Comparison of ENCODE assay signal across 10 mouse cellular contexts in the genomic region with DNA sequence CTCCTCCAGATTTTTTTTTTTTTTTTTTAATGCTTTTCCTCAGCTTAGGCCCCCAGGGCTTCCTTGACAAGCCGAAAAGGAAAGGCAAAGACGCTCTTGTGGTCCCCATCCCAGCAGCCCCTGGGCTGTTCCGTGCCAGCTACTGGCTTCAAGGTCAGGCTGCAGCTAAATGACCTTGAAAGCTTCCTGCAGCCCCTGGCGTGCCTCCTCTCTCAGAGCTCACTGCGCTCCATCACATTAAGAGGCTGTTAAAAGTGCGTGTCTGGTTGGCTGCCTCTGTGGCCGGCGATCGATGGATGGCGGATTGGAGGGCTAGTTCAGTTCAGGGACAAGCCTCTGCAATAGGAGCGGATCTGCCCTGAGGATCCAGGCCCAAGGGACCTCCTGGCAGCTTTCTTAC.
A peak's percentile ranks its signal among the peaks of the same experiment; 100 is the strongest.
DNase-seq lines count a peak whose midpoint lies in the region; ATAC-seq and TF ChIP-seq lines count a peak whose summit lies in the region.
"Had no signal": no experiment of that assay in that cellular context is flagged by ENCODE, and none has a peak within 500 bp of the region (broad histone marks: within the 10 kb centered on the region; RNA-seq: fewer than 3 reads in every experiment).

No protein-coding gene starts in this region.

- 16% methylated on average over 11 of the region's 11 CpGs for WGBS in kidney, postnatal 0 days
- WGBS in hindbrain, embryonic 12.5 days = 34% methylated on average over 11 of the region's 11 CpGs
- 13% methylated on average over 11 of the region's 11 CpGs for WGBS in neural tube, embryonic 13.5 days

- no peak for ATAC-seq in kidney, postnatal 0 days (replicated peaks; ENCODE audit: low FRiP score, low read depth)
- no peak; the same call in 1 of the 2 replicates for ATAC-seq in hindbrain, embryonic 12.5 days (ENCODE audit: low FRiP score)
- ATAC-seq in neural tube, embryonic 13.5 days (ENCODE audit: low read depth) = peak; percentile 52; the same call in 1 of the 2 replicates
- ATAC-seq: liver, embryonic 12.5 days; Patski had no signal

- no peak overlapping the region for H3K4me3 ChIP-seq in kidney, postnatal 0 days (replicated peaks; ENCODE audit: low read depth, low read length)
- H3K4me3 ChIP-seq in hindbrain, embryonic 12.5 days = no peak overlapping the region
- no peak overlapping the region for H3K4me3 ChIP-seq in neural tube, embryonic 13.5 days
- H3K4me3 ChIP-seq: liver, embryonic 12.5 days had no signal

- H3K27ac ChIP-seq in kidney, postnatal 0 days = no peak overlapping the region
- H3K27ac ChIP-seq in hindbrain, embryonic 12.5 days = peak overlapping the region; percentile 67
- peak overlapping the region; percentile 78 for H3K27ac ChIP-seq in neural tube, embryonic 13.5 days (replicated peaks)
- H3K27ac ChIP-seq: liver, embryonic 12.5 days had no signal

- no peaks in the 10 kb centered on the region for H3K9me3 ChIP-seq in kidney, postnatal 0 days (replicated peaks; ENCODE audit: low read length)
- no peaks in the 10 kb centered on the region for H3K9me3 ChIP-seq in hindbrain, embryonic 12.5 days (replicated peaks)
- no peaks in the 10 kb centered on the region for H3K9me3 ChIP-seq in neural tube, embryonic 13.5 days
- H3K9me3 ChIP-seq: liver, embryonic 12.5 days had no signal

- H3K4me1 ChIP-seq in kidney, postnatal 0 days (replicated peaks; ENCODE audit: insufficient read depth, low read length) = no peaks in the 10 kb centered on the region
- H3K4me1 ChIP-seq in hindbrain, embryonic 12.5 days = peaks cover 8% of the 10 kb centered on the region
- H3K4me1 ChIP-seq in neural tube, embryonic 13.5 days (replicated peaks) = peaks cover 33% of the 10 kb centered on the region
- H3K4me1 ChIP-seq: liver, embryonic 12.5 days had no signal

- H3K4me2 ChIP-seq in kidney, postnatal 0 days (ENCODE audit: low read length) = peak overlapping the region; percentile 37
- peak overlapping the region; percentile 30 for H3K4me2 ChIP-seq in hindbrain, embryonic 12.5 days (replicated peaks)
- H3K4me2 ChIP-seq in neural tube, embryonic 13.5 days = peak overlapping the region; percentile 34
- H3K4me2 ChIP-seq: liver, embryonic 12.5 days had no signal

- TF ChIP-seq CTCF in kidney, postnatal 0 days (IDR thresholded peaks at IDR 0.05; ENCODE audit: low read depth) = no peak

- no peaks in the 10 kb centered on the region for H3K27me3 ChIP-seq in kidney, postnatal 0 days (ENCODE audit: insufficient read depth, low read length)
- no peaks in the 10 kb centered on the region for H3K27me3 ChIP-seq in hindbrain, embryonic 12.5 days
- no peaks in the 10 kb centered on the region; the same call in 1 of the 2 replicates for H3K27me3 ChIP-seq in neural tube, embryonic 13.5 days
- H3K27me3 ChIP-seq: Patski had no signal

- no peaks in the 10 kb centered on the region for H3K36me3 ChIP-seq in kidney, postnatal 0 days (ENCODE audit: insufficient read depth, low read length)
- H3K36me3 ChIP-seq in hindbrain, embryonic 12.5 days = no peaks in the 10 kb centered on the region
- no peaks in the 10 kb centered on the region for H3K36me3 ChIP-seq in neural tube, embryonic 13.5 days
- H3K36me3 ChIP-seq: liver, embryonic 12.5 days had no signal

- H3K9ac ChIP-seq in kidney, postnatal 0 days (ENCODE audit: low read depth, low read length) = no peak overlapping the region
- no peak overlapping the region for H3K9ac ChIP-seq in hindbrain, embryonic 12.5 days
- H3K9ac ChIP-seq in neural tube, embryonic 13.5 days = 0 out of 2 replicates have a peak overlapping the region, but pooled peaks have one; percentile 45
- H3K9ac ChIP-seq: liver, embryonic 12.5 days had no signal

- DNase-seq in kidney, postnatal 0 days (ENCODE audit: low spot score) = no peak
- no peak for DNase-seq in kidney, adult 18-20 months
- DNase-seq in embryo, embryonic 10.5 days (ENCODE audit: low spot score) = peak; percentile 45
- no peak for DNase-seq in liver
- DNase-seq in thymus, postnatal 4 days = no peak
- DNase-seq: kidney, postnatal 36 days had no signal
